Mouse (Mus musculus) retina, postnatal 1 day (tissue): ENCODE data around the gene Dhx16.
"Not testable (repeated sequence)": the region's sequence is repeated elsewhere in the genome, so short reads cannot be mapped to it uniquely, and the experiment has no call there.

ENCODE experiments used
- DNase-seq: peaks from one replicate; pipeline ENCODE4 v3.0.0-alpha.2; 2012

The Dhx16 gene

GRCm38 (mm10) chr17:35922566-35922965, 42.9 kb downstream of the Dhx16 start:
- DNase-seq, result no peak

- no peak for DNase-seq
Observed at GRCm38 (mm10) chr17:35923281-35923680, 43.7 kb downstream of the Dhx16 start.

GRCm38 (mm10) chr17:35927471-35927870, 47.9 kb downstream of the Dhx16 start:
- DNase-seq, result no peak

GRCm38 (mm10) chr17:35929534-35929933, 49.9 kb downstream of the Dhx16 start:
- DNase-seq, result no peak

GRCm38 (mm10) chr17:35930627-35931026, 51.0 kb downstream of the Dhx16 start:
- no peak for DNase-seq

- DNase-seq, result no peak
Observed at GRCm38 (mm10) chr17:35932608-35933007, 53.0 kb downstream of the Dhx16 start.

- not testable (repeated sequence) for DNase-seq
Observed at GRCm38 (mm10) chr17:35935763-35936162, 56.1 kb downstream of the Dhx16 start.

GRCm38 (mm10) chr17:35937700-35938348, 58.2 kb downstream of the Dhx16 start:
- DNase-seq, result peak; percentile 76

- DNase-seq, result no peak
Observed at GRCm38 (mm10) chr17:35939108-35939507, 59.5 kb downstream of the Dhx16 start.

GRCm38 (mm10) chr17:35939941-35940340, 60.3 kb downstream of the Dhx16 start:
- no peak for DNase-seq
